Mouse (Mus musculus) intestine, embryonic 16.5 days (tissue): ENCODE results near the gene Npb. TPM values are rescaled to one million over a fixed set of nuclear protein-coding genes. Genes with fewer than 3 reads are reported as not detected.

Source experiments
- ATAC-seq: fragments of 200-750 bp; cut with Nextera tagmentation; 2 replicates; pipeline ENCODE4 v1.8.0; 2017; ENCODE audit warnings: moderate TSS enrichment, moderate library complexity
- H3K27ac ChIP-seq: fragments of 300-500 bp; sonication (generic); 2 replicates; pipeline ENCODE4 v1.5.1; 2014; ENCODE audit warnings: mild to moderate bottlenecking, low read length
- H3K27me3 ChIP-seq: fragments of 300-500 bp; sonication (generic); replicated peaks from 2 replicates; pipeline ENCODE4 v1.6.1; 2014; ENCODE audit warnings: low read length, control low read depth, mixed read lengths; ENCODE audit not compliant: control insufficient read depth, insufficient read depth
- H3K36me3 ChIP-seq: fragments of 300-500 bp; sonication (generic); 2 replicates; pipeline ENCODE4 v1.6.1; 2014; ENCODE audit warnings: low read length, control low read depth; ENCODE audit not compliant: control insufficient read depth, insufficient read depth
- H3K4me1 ChIP-seq: fragments of 300-500 bp; sonication (generic); 2 replicates; pipeline ENCODE4 v1.6.1; 2014; ENCODE audit warnings: low read length, control low read depth, mixed read lengths; ENCODE audit not compliant: control insufficient read depth, insufficient read depth
- H3K4me2 ChIP-seq: fragments of 300-500 bp; sonication (generic); 2 replicates; pipeline ENCODE4 v1.6.1; 2014; ENCODE audit warnings: low read depth, low read length, control low read depth
- H3K4me3 ChIP-seq: fragments of 300-500 bp; sonication (generic); 2 replicates; pipeline ENCODE4 v1.5.1; 2014; ENCODE audit warnings: mild to moderate bottlenecking, low read length
- H3K9ac ChIP-seq: fragments of 300-500 bp; sonication (generic); 2 replicates; pipeline ENCODE4 v1.6.1; 2014; ENCODE audit warnings: low read depth, low read length
- H3K9me3 ChIP-seq: fragments of 300-500 bp; sonication (generic); 2 replicates; pipeline ENCODE4 v1.6.1; 2016; ENCODE audit warnings: low read length, control low read depth; ENCODE audit not compliant: control insufficient read depth
- WGBS: fragments of 180-500 bp; shearing (Covaris S2); extraction: QIAGEN DNeasy Blood & Tissue Kit; methylation state at CpG from one replicate; pipeline ENCODE4 v1.1.7; 2014; 5-methylcytosine and 5-hydroxymethylcytosine counted together
- polyA plus RNA-seq: library from polyadenylated mRNA; unstranded; fragments of >200 nt; fragmentation: Nextera tagmentation; extraction: Ambion mirVana; gene quantifications from 2 replicates; pipeline ENCODE4 v1.2.1, GENCODE M21; 2015

Npb gene
- polyA plus RNA-seq, 1 experiment from 2014 or later = 3.8 TPM

GRCm38 (mm10) chr11:120610477-120611046 is 2.3 kb downstream of the Npb start:
- 88% methylated on average over 9 of the region's 9 CpGs for WGBS
- H3K27ac ChIP-seq = no peak overlapping the region
- H3K4me1 ChIP-seq = peaks cover 24% of the 10 kb centered on the region
- no peak overlapping the region for H3K4me2 ChIP-seq
- H3K27me3 ChIP-seq = no peaks in the 10 kb centered on the region
- H3K9me3 ChIP-seq = no peaks in the 10 kb centered on the region
- no peak for ATAC-seq
- H3K36me3 ChIP-seq = peaks cover 29% of the 10 kb centered on the region
- H3K4me3 ChIP-seq = no peak overlapping the region
- H3K9ac ChIP-seq = no peak overlapping the region

- no peak for ATAC-seq
- peaks cover 39% of the 10 kb centered on the region for H3K4me1 ChIP-seq
- peaks cover 29% of the 10 kb centered on the region for H3K36me3 ChIP-seq
- H3K9ac ChIP-seq = no peak overlapping the region
- no peak overlapping the region for H3K4me3 ChIP-seq
- no peaks in the 10 kb centered on the region for H3K27me3 ChIP-seq
- 38% methylated on average over 6 of the region's 6 CpGs for WGBS
- no peaks in the 10 kb centered on the region for H3K9me3 ChIP-seq
- no peak overlapping the region for H3K27ac ChIP-seq
- no peak overlapping the region for H3K4me2 ChIP-seq
Observed at GRCm38 (mm10) chr11:120612763-120613162, 4.5 kb downstream of the Npb start.

GRCm38 (mm10) chr11:120613481-120613972 is 5.2 kb downstream of the Npb start:
- Histone ChIP-seq H3K27ac (no peak overlapping the region), H3K27me3 (no peaks in the 10 kb centered on the region), H3K4me2 (no peak overlapping the region), H3K9ac (no peak overlapping the region), H3K4me1 (peaks cover 32% of the 10 kb centered on the region), H3K4me3 (no peak overlapping the region), H3K36me3 (peaks cover 29% of the 10 kb centered on the region), H3K9me3 (no peaks in the 10 kb centered on the region)
- ATAC-seq = no peak
- WGBS = 89% methylated on average over 10 of the region's 10 CpGs

- no peaks in the 10 kb centered on the region for H3K9me3 ChIP-seq
- H3K27ac ChIP-seq = no peak overlapping the region
- no peak for ATAC-seq
- no peaks in the 10 kb centered on the region for H3K27me3 ChIP-seq
- H3K4me2 ChIP-seq = no peak overlapping the region
- H3K4me3 ChIP-seq = no peak overlapping the region
- 84% methylated on average over 8 of the region's 8 CpGs for WGBS
- H3K36me3 ChIP-seq = peaks cover 29% of the 10 kb centered on the region
- peaks cover 28% of the 10 kb centered on the region for H3K4me1 ChIP-seq
- H3K9ac ChIP-seq = no peak overlapping the region
Observed at GRCm38 (mm10) chr11:120613976-120614375, 5.7 kb downstream of the Npb start.

GRCm38 (mm10) chr11:120615167-120615566 is 6.9 kb downstream of the Npb start:
- H3K9ac ChIP-seq = 0 out of 2 replicates have a peak overlapping the region, but pooled peaks have one; percentile 90
- no peak overlapping the region for H3K4me3 ChIP-seq
- H3K4me1 ChIP-seq = peaks cover 19% of the 10 kb centered on the region
- ATAC-seq = no peak
- 91% methylated on average over 6 of the region's 6 CpGs for WGBS
- peak overlapping the region; percentile 68; the same call in 1 of the 2 replicates for H3K4me2 ChIP-seq
- no peaks in the 10 kb centered on the region for H3K9me3 ChIP-seq
- peaks cover 35% of the 10 kb centered on the region for H3K36me3 ChIP-seq
- H3K27me3 ChIP-seq = no peaks in the 10 kb centered on the region
- no peak overlapping the region for H3K27ac ChIP-seq

GRCm38 (mm10) chr11:120615606-120616203 is 7.4 kb downstream of the Npb start:
- peaks cover 19% of the 10 kb centered on the region for H3K4me1 ChIP-seq
- H3K4me2 ChIP-seq = peak overlapping the region; percentile 68
- WGBS = 84% methylated on average over 11 of the region's 11 CpGs
- H3K27me3 ChIP-seq = no peaks in the 10 kb centered on the region
- peak overlapping the region; percentile 45 for H3K27ac ChIP-seq
- H3K36me3 ChIP-seq = peaks cover 37% of the 10 kb centered on the region
- H3K9me3 ChIP-seq = no peaks in the 10 kb centered on the region
- H3K9ac ChIP-seq = peak overlapping the region; percentile 90
- ATAC-seq = no peak
- peak overlapping the region; percentile 88 for H3K4me3 ChIP-seq

GRCm38 (mm10) chr11:120616617-120617294 is 8.5 kb downstream of the Npb start:
- Histone ChIP-seq H3K27me3 (no peaks in the 10 kb centered on the region), H3K9me3 (no peaks in the 10 kb centered on the region), H3K4me3 (peak overlapping the region; percentile 88), H3K36me3 (peaks cover 35% of the 10 kb centered on the region), H3K27ac (peak overlapping the region; percentile 84), H3K9ac (peak overlapping the region; percentile 90), H3K4me2 (peak overlapping the region; percentile 68), H3K4me1 (peaks cover 19% of the 10 kb centered on the region)
- WGBS = 40% methylated on average over 4 of the region's 4 CpGs
- ATAC-seq = peak; percentile 47

GRCm38 (mm10) chr11:120617519-120618112 is 9.3 kb downstream of the Npb start, which contains the start of gene Pcyt2:
Gene Pcyt2 (minus strand): TSS chr11:120617936.
- peaks cover 31% of the 10 kb centered on the region for H3K36me3 ChIP-seq
- no peaks in the 10 kb centered on the region for H3K27me3 ChIP-seq
- peak; percentile 93 for ATAC-seq
- WGBS = under 1% methylated on average over 56 of the region's 56 CpGs
- H3K27ac ChIP-seq = peak within 1 kb of the TSS; percentile 84
- H3K4me2 ChIP-seq = peak within 1 kb of the TSS; percentile 68
- H3K4me1 ChIP-seq = peaks cover 19% of the 10 kb centered on the region
- H3K9ac ChIP-seq = peak within 1 kb of the TSS; percentile 90
- H3K9me3 ChIP-seq = no peaks in the 10 kb centered on the region
- H3K4me3 ChIP-seq = peak within 1 kb of the TSS; percentile 88
